Mouse (Mus musculus) layer of hippocampus, postnatal 25 days (tissue): ENCODE measurements around the gene Tbc1d16. TPM values are rescaled to one million over a fixed set of nuclear protein-coding genes. Genes with fewer than 3 reads are reported as not detected.

Experiments
- DNase-seq, 2 experiments: peaks; one replicate each; pipeline ENCODE4 v3.0.0; 2022; ENCODE audit warnings: mixed read lengths in 2 of 2, low spot score in 1 of 2; ENCODE audit errors: extremely low spot score in 1 of 2
- total RNA-seq, 2 experiments: library from RNA; stranded (reverse); gene quantifications; 2 replicates each; pipeline ENCODE4 v1.2.3; 2021

Tbc1d16 gene
- total RNA-seq, 2 experiments from 2014 or later = 53.6 to 55.9 TPM

- DNase-seq = no peak
Measured at GRCm38 (mm10) chr11:119183684-119184310, 44.5 kb downstream of the Tbc1d16 start.

DNA sequence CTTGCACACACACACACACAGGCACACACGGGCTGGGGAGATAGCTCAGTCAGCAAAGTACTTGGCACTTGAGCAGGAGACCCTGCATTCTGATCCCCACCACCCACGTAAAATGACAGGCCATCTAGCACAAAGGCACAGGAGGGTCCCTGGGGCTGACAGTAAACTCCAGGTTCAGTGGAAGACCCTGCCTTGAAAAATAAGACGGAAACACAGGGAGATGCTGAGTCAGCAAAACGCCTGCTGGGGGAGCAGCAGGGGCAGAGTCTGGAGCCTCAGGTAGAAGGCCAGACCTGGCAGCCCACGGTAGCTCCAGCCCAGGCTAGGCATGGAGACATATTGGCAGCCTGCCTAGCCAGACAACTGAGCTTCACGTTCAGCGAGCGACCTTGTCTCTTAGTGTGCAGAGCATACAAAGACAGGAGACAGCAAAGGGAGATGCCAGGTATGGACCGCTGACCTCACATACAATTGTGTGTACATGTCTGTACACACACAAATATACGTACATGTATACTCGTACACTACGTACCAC is 46.4 kb downstream of the Tbc1d16 start:
- DNase-seq = no peak

DNA sequence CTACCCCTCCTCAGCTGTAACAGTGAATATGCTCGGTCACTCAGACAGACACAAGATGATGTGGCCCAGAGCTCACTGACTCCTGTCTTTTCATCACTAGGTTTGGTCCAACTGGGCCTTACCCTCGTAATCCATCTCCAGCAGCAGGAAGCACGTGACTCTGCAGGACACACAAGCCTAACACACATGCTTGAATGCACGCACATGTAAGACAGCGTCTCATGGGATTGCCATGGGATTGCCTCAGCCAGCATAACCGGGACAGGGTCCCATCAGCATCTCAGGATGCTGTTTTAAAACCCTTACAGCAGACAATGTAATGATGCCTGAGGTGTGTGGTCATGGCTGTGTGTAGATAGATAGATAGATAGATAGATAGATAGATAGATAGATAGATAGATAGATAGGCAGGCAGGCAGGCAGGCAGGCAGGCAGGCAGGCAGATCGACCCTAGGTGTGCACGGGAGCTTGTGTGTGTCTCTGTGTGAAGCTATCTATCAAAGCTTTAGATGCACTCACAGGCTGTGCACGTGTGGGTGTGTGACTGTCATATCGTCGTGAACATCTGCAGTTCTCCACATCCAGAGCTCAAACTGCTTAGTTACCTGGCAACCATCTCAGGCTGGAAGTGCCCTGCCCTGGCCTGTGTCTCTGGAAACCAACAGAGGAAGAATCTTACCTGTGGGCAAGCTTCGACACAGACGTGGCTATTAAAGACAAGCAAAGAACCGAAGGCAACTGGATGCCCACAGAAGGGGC is 47.3 kb downstream of the Tbc1d16 start:
- DNase-seq = no peak

- no peak for DNase-seq
Measured at GRCm38 (mm10) chr11:119178317-119178716, 50.0 kb downstream of the Tbc1d16 start.

DNA sequence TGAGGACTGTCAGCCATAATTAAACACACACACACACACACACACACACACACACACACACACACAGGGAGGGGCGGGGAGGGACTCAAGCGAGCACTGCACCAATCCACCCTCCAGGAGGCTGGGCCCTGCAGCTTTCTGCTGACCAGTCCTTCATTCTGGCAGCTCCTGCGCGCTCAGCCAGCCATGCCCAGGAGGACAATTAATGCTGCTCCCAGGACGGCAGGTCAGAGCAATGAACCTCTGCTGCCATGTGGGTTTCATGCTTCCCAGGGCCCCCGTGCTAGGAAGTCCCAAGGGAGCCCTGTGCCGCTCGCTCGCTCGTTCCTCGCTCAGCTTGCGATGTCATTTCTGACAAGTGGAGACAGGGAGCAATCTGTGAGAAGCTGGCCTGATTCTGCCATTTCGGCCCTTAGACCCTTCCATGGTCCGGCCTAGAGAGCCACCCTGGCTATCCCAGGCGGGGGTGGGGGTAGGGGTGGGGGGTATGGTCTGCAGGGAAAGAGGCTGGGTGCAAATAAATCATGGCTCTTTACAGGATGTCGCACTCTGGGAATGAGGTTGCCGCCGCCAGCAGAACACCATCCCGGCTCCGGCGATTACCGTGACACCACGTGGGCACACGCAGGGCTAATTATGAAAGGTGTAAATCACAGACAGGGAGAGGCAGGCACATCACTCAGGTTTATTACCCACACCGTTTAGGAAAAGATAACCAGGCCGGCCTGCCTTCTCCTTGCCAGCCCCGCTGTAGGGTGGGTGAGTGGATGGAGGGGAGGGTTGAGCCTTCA is 51.7 kb downstream of the Tbc1d16 start:
- DNase-seq = no peak

DNA sequence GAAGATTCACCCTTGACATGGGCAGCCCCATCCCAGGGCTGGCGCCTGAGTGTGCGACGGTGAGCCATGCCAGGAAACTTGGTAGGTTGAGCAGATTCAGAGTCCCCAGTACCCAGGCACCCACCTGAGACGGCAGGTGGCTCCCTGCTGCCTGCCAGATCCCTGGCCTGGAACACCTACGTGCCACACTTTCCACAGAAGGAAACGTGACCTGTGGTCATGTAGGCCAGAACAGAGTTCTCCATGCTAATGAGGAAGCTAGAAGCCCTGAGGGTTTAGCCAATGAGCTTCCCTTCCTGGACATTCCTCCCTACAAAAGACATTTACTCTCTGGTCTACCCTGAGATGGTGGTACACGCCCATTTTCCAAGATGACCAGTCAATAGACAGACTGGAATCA is 56.7 kb downstream of the Tbc1d16 start:
- DNase-seq = no peak

DNA sequence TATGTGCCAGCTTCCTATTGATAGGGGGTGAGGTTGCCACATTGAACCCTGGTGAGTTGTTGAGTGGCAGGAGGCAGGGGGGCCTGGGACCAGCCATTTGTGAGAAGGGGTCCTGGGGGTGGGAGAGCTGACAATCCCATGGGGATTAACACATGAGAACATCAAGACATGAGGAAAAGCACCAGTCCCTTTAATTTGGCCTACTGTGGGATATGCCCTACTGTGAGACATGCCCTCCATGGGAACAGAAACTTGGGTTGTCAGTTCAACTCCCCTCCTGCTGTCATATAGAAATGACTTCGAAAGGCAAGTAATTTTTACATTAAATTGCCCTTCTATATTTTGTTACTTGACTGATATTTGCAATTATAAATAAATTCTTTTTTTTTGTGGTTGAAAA is 59.4 kb downstream of the Tbc1d16 start:
- DNase-seq = no peak

DNA sequence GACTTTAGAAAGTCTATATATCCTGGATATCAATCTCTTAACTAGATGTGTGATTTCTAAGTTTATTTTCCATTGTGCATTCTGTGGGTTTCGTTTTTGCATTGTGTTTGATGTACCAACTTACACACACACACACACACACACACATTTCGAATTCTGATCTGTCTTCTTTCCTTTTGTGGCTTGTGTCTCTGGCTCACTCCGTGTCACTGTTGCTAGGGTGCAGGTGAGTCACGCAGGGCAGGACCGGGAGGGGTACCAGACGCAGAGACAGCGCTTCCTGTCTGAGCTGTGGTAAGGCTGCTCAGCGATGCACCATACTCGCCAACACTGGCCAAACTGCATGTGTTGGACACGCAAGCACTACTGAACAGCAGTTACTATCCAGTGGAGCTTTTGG is 62.3 kb downstream of the Tbc1d16 start:
- DNase-seq = no peak

GRCm38 (mm10) chr11:119164375-119164774 is 63.9 kb downstream of the Tbc1d16 start:
- no peak for DNase-seq

DNA sequence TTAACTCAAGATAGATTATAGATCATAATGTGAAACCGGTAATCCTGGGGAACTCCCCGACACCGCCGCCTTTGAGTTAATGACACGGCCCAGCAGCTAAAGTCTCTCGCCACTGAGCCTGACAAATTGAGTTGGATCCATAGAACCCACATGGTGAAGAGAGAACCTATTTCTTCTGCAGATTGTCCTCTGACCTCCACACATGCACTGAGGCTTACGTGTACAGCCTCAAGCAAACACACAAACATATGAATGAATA is 64.6 kb downstream of the Tbc1d16 start:
- no peak for DNase-seq

DNA sequence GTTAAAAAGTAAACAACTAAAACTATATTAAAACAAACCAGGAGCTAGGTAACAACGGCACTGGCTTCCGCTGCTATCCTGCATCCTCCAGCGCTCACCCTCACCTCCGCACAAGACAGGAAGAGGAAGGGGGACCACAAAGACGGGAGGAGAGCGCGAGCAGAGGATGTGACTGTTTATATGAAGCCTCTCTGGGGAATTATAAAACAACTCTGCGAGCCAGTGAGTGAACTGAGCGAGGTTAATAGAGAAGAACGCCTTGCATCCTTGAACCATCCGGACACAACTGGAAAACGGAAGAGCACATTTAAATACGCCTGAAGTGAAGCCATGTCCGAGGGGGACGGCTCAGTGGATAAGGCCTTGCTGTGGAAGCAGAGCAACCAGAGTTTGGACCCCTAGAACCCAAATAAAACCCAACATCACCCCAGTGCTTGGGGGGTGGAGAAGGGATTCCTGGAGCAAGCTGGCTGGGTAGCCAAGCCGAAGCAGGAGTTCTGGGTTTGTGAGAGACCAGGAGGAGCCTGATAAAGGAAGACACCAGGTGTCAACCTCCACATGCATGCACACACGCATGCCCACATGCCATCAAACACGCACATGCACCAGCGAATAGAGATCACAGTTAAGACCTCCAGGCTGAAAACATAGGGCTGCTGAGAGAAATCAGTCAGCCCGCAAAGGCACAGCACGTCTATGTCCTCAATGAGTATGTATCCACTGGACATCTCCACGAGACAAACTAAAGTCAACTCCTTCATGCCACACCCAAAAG is 65.2 kb downstream of the Tbc1d16 start:
- DNase-seq = no peak

GRCm38 (mm10) chr11:119161665-119162064 is 66.6 kb downstream of the Tbc1d16 start:
- no peak for DNase-seq

GRCm38 (mm10) chr11:119160050-119160449 is 68.2 kb downstream of the Tbc1d16 start:
- no peak for DNase-seq

DNA sequence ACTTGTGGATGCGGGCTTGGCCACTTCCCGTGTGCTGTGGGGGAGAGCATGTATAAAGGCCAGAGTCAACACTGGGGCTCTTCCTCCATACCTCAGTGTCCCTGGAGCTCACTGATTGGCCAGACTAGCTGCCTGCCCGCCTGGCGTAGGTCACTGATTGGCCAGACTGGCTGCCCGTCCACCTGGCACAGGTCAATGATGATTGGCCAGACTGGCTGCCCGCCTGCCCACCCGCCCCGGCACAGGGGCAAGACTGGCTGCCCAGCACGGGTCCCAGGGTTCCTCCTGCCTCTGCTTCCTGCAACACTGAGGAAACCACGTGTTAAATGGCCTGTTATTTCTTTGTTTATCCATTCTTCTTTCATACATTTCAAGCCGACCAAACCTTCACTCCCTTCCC is 68.8 kb downstream of the Tbc1d16 start:
- no peak for DNase-seq

- DNase-seq = no peak
Measured at GRCm38 (mm10) chr11:119157377-119158189, 70.7 kb downstream of the Tbc1d16 start.

GRCm38 (mm10) chr11:119156481-119157254 is 71.6 kb downstream of the Tbc1d16 start:
- DNase-seq = no peak

DNA sequence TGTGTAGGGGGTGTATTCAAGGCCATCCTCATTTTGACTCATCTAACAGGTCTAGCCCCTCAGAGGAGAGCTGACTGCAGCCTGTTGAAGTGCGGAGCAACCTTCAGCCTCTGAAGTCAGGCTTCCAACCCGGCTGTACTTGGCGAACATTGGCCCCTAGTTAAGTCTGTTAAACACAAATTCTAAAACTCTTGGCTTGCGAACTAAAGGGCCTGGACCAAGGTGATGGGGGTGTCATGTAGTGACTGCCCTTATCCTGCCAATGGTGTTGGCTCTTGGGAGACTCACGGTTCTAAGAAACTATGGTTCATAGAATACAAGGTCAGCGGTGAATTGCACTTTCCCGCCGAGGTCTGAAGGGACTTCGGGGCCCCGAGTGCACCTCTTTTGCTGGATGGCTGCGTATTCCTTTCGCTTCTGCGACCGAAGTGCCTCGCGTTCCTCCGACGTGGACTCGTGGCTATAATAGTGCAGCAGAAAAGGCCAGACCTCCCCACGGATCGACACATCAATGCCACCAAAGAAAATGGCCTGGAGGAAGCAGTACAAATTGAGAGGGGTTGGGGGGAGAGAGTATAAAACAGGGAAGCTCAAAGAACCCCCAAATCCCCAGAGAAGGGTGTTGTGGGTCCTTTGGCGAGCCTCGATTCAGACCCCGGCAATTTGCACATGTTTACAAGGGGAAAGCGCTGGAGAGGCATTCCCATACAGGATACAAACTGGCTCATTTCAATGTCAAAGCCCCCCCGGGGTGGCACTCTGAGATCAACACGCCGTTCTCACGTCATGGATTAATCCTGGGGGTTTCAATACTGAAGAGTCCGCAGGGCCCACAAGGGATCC is 72.4 kb downstream of the Tbc1d16 start:
- no peak for DNase-seq

DNA sequence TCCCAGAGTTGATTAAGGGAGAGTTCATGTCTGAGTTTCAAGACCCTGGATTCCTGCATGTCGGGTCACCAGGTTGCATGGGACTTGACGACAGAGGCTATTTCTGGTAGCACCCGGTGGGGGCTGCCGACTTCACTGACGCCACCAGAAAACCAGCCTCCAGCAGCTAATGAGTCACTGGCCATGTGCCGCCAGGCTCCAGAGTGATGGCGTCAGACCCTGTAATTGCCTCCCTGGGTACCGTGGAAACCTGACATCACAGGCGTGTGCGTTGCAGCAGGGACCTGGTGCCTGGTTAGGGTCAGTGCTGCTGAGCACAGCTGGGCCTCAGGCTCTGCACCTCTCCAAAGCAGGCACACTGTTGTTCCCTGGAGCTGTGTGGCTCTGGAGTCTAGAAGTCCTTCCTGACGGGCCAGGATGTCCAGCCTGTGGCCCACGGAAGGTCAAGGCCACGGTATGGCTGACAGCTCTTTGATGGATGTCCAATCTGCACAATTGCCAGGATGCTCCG is 75.9 kb downstream of the Tbc1d16 start:
- DNase-seq = no peak
